Mouse (Mus musculus) right cerebral cortex, postnatal 25 days (tissue): ENCODE results near the gene Eif2b5.
A peak's percentile ranks its signal among the peaks of the same experiment; 100 is the strongest.
"Not testable (repeated sequence)": the region's sequence is repeated elsewhere in the genome, so short reads cannot be mapped to it uniquely, and the experiment has no call there.

Experiments
- DNase-seq: peaks from one replicate; pipeline ENCODE4 v3.0.0; 2022

The Eif2b5 gene

GRCm38 (mm10) chr16:20498677-20499475 lies at the start of gene Eif2b5:
TSS of gene Eif2b5 (plus strand) at chr16:20498817.
- DNase-seq, result peak; percentile 93

- DNase-seq, result no peak
Measured at GRCm38 (mm10) chr16:20451774-20452173, 46.8 kb upstream of the Eif2b5 start.

- DNase-seq, result no peak
Measured at GRCm38 (mm10) chr16:20454155-20454654, 44.4 kb upstream of the Eif2b5 start.

- DNase-seq, result no peak
Measured at GRCm38 (mm10) chr16:20456106-20456505, 42.5 kb upstream of the Eif2b5 start.

- not testable (repeated sequence) for DNase-seq
Measured at GRCm38 (mm10) chr16:20458736-20459135, 39.9 kb upstream of the Eif2b5 start.

GRCm38 (mm10) chr16:20464725-20465124 lies 33.9 kb upstream of the Eif2b5 start:
- DNase-seq, result no peak

- no peak for DNase-seq
Measured at GRCm38 (mm10) chr16:20470981-20471380, 27.6 kb upstream of the Eif2b5 start.

GRCm38 (mm10) chr16:20471686-20472085 lies 26.9 kb upstream of the Eif2b5 start:
- no peak for DNase-seq

GRCm38 (mm10) chr16:20473748-20474147 lies 24.9 kb upstream of the Eif2b5 start:
- no peak for DNase-seq

- no peak for DNase-seq
Measured at GRCm38 (mm10) chr16:20474211-20474610, 24.4 kb upstream of the Eif2b5 start.

GRCm38 (mm10) chr16:20474786-20475185 lies 23.8 kb upstream of the Eif2b5 start:
- DNase-seq, result no peak

GRCm38 (mm10) chr16:20475335-20475734 lies 23.3 kb upstream of the Eif2b5 start:
- no peak for DNase-seq

GRCm38 (mm10) chr16:20476857-20477256 lies 21.8 kb upstream of the Eif2b5 start:
- no peak for DNase-seq

GRCm38 (mm10) chr16:20477270-20477669 lies 21.3 kb upstream of the Eif2b5 start:
- DNase-seq, result no peak

- DNase-seq, result no peak
Measured at GRCm38 (mm10) chr16:20478504-20478903, 20.1 kb upstream of the Eif2b5 start.

- DNase-seq, result not testable (repeated sequence)
Measured at GRCm38 (mm10) chr16:20479026-20479760, 19.4 kb upstream of the Eif2b5 start.

- no peak for DNase-seq
Measured at GRCm38 (mm10) chr16:20480115-20480514, 18.5 kb upstream of the Eif2b5 start.

GRCm38 (mm10) chr16:20481746-20482145 lies 16.9 kb upstream of the Eif2b5 start:
- DNase-seq, result no peak

- not testable (repeated sequence) for DNase-seq
Measured at GRCm38 (mm10) chr16:20483716-20484115, 14.9 kb upstream of the Eif2b5 start.

- no peak for DNase-seq
Measured at GRCm38 (mm10) chr16:20485061-20485460, 13.6 kb upstream of the Eif2b5 start.

GRCm38 (mm10) chr16:20486048-20486447 lies 12.6 kb upstream of the Eif2b5 start:
- no peak for DNase-seq

- no peak for DNase-seq
Measured at GRCm38 (mm10) chr16:20488151-20488550, 10.5 kb upstream of the Eif2b5 start.

- not testable (repeated sequence) for DNase-seq
Measured at GRCm38 (mm10) chr16:20488751-20489150, 9.9 kb upstream of the Eif2b5 start.

- no peak for DNase-seq
Measured at GRCm38 (mm10) chr16:20489233-20489632, 9.4 kb upstream of the Eif2b5 start.
